Mouse (Mus musculus) midbrain, embryonic 16.5 days (tissue): ENCODE measurements at regions not wholly inside any gene's neighbourhood (a gene's known extent, or its start where the extent isn't known, plus 50 kb on each side); places are given as distances from the start of the nearest gene placed in this dataset.

Source experiments
- ATAC-seq: fragments of 200-750 bp; cut with Nextera tagmentation; 2 replicates; pipeline ENCODE4 v1.8.0; 2017; ENCODE audit warnings: moderate TSS enrichment
- H3K27ac ChIP-seq: fragments of 300-500 bp; sonication (generic); 2 replicates; pipeline ENCODE4 v1.5.1; 2014; ENCODE audit warnings: mild to moderate bottlenecking, low read length, mixed read lengths
- H3K27me3 ChIP-seq: fragments of 300-500 bp; sonication (generic); 2 replicates; pipeline ENCODE4 v1.6.1; 2014; ENCODE audit warnings: low read depth, low read length, mixed read lengths; ENCODE audit not compliant: control insufficient read depth, insufficient read depth
- H3K36me3 ChIP-seq: fragments of 300-500 bp; sonication (generic); 2 replicates; pipeline ENCODE4 v1.6.1; 2014; ENCODE audit warnings: mild to moderate bottlenecking, low read length, moderate library complexity, mixed read lengths; ENCODE audit not compliant: control insufficient read depth, insufficient read depth
- H3K4me1 ChIP-seq: fragments of 300-500 bp; sonication (generic); 2 replicates; pipeline ENCODE4 v1.6.1; 2014; ENCODE audit warnings: mild to moderate bottlenecking, low read length, mixed read lengths; ENCODE audit not compliant: control insufficient read depth, insufficient read depth
- H3K4me2 ChIP-seq: fragments of 300-500 bp; sonication (generic); 2 replicates; pipeline ENCODE4 v1.6.1; 2014; ENCODE audit warnings: mild to moderate bottlenecking, low read length, mixed read lengths
- H3K4me3 ChIP-seq: fragments of 300-500 bp; sonication (generic); 2 replicates; pipeline ENCODE4 v1.5.1; 2014; ENCODE audit warnings: low read depth, mild to moderate bottlenecking, low read length, moderate library complexity, mixed read lengths
- H3K9ac ChIP-seq: fragments of 300-500 bp; sonication (generic); 2 replicates; pipeline ENCODE4 v1.6.1; 2014; ENCODE audit warnings: low read depth, low read length, mixed read lengths
- H3K9me3 ChIP-seq: fragments of 300-500 bp; sonication (generic); replicated peaks from 2 replicates; pipeline ENCODE4 v1.6.1; 2014; ENCODE audit warnings: mild to moderate bottlenecking, low read length, mixed read lengths; ENCODE audit not compliant: control insufficient read depth, poor library complexity, severe bottlenecking
- WGBS: fragments of 180-500 bp; shearing (Covaris S2); extraction: QIAGEN DNeasy Blood & Tissue Kit; methylation state at CpG from one replicate; pipeline ENCODE4 v1.1.7; 2014; 5-methylcytosine and 5-hydroxymethylcytosine counted together

GRCm38 (mm10) chr13:72849841-72850240, 221.2 kb downstream of the Irx2 start:
- H3K4me2 ChIP-seq: no peak overlapping the region

GRCm38 (mm10) chr13:72852896-72853295, 224.3 kb downstream of the Irx2 start:
- Histone ChIP-seq H3K9me3 (no peaks in the 10 kb centered on the region), H3K36me3 (no peaks in the 10 kb centered on the region), H3K4me1 (no peaks in the 10 kb centered on the region), H3K4me2 (no peak overlapping the region), H3K9ac (no peak overlapping the region), H3K27ac (no peak overlapping the region), H3K4me3 (no peak overlapping the region), H3K27me3 (no peaks in the 10 kb centered on the region)
- no peak for ATAC-seq
- 48% methylated on average over 4 of the region's 4 CpGs for WGBS

More at GRCm38 (mm10) chr13:72849841-72850240, 221.2 kb downstream of the Irx2 start:
- 0 out of 2 replicates have a peak, but pooled peaks cover 3% of the 10 kb centered on the region for H3K9me3 ChIP-seq
- H3K4me1 ChIP-seq: no peaks in the 10 kb centered on the region
- H3K9ac ChIP-seq: no peak overlapping the region
- 52% methylated on average over 11 of the region's 11 CpGs for WGBS
- no peaks in the 10 kb centered on the region for H3K36me3 ChIP-seq
- H3K27ac ChIP-seq: no peak overlapping the region
- H3K27me3 ChIP-seq: no peaks in the 10 kb centered on the region
- no peak overlapping the region for H3K4me3 ChIP-seq
- no peak for ATAC-seq

DNA sequence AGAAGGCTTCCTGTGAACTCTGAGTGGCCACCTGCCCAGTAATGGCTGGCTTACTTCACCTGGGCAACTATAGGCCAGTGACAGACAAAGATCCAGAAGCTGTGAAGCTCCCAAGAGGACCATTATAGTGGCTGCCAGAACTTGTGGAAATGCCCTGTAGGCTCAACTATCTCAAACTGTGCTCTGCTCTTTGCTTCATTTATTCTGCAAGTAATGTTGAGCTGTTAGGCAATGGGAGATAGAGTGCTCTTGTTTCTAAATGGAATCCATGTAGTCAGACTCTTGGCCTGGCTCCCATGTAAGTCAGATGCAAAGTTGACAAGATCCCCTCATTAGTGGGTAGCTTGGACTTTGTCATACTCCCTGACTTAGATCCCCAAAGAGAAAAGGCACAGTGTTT, 247.3 kb downstream of the Irx2 start:
- ATAC-seq: no peak
- Histone ChIP-seq H3K36me3 (no peaks in the 10 kb centered on the region), H3K4me3 (no peak overlapping the region), H3K9ac (no peak overlapping the region), H3K9me3 (no peaks in the 10 kb centered on the region), H3K27ac (no peak overlapping the region), H3K4me1 (no peaks in the 10 kb centered on the region), H3K4me2 (no peak overlapping the region), H3K27me3 (no peaks in the 10 kb centered on the region)

GRCm38 (mm10) chr13:72894982-72895381, 266.4 kb downstream of the Irx2 start:
- Histone ChIP-seq H3K4me1 (no peaks in the 10 kb centered on the region), H3K36me3 (no peaks in the 10 kb centered on the region), H3K9me3 (no peaks in the 10 kb centered on the region), H3K27me3 (no peaks in the 10 kb centered on the region), H3K4me3 (no peak overlapping the region), H3K27ac (no peak overlapping the region), H3K4me2 (no peak overlapping the region), H3K9ac (no peak overlapping the region)
- WGBS: 53% methylated on average over 11 of the region's 11 CpGs
- no peak for ATAC-seq

- no peak for ATAC-seq
- no peak overlapping the region for H3K4me3 ChIP-seq
- WGBS: 52% methylated on average over 2 of the region's 2 CpGs
Observed at GRCm38 (mm10) chr13:72902576-72902975, 274.0 kb downstream of the Irx2 start.

DNA sequence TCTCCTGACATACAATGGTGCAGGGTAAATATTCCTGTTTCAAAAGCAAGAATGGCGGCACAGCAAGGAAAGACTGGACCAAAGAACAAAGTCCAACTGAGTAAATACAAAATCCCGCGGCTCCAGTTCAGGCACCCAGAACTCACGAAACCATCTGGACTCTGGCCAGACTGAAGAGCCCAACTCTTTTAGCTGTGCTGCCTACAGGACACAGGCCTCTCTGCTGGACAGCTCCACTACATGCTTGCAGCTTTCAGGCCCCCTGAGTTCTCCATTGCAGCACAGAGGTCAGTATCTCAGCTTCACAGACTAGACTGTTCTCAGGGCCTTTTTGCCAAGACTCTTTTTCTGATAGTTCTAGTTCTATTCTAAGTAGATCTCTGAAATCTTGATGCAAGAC, 290.3 kb downstream of the Irx2 start:
- no peak overlapping the region for H3K9ac ChIP-seq
- H3K4me3 ChIP-seq: no peak overlapping the region
- 78% methylated on average over 4 of the region's 4 CpGs for WGBS
- no peak for ATAC-seq
- H3K27me3 ChIP-seq: no peaks in the 10 kb centered on the region
- no peaks in the 10 kb centered on the region for H3K36me3 ChIP-seq
- no peaks in the 10 kb centered on the region for H3K9me3 ChIP-seq
- H3K4me2 ChIP-seq: no peak overlapping the region
- H3K4me1 ChIP-seq: no peaks in the 10 kb centered on the region
- H3K27ac ChIP-seq: no peak overlapping the region

More at GRCm38 (mm10) chr13:72902576-72902975, 274.0 kb downstream of the Irx2 start:
- no peaks in the 10 kb centered on the region for H3K9me3 ChIP-seq
- H3K4me2 ChIP-seq: no peak overlapping the region
- no peaks in the 10 kb centered on the region for H3K36me3 ChIP-seq
- no peak overlapping the region for H3K27ac ChIP-seq
- no peaks in the 10 kb centered on the region for H3K27me3 ChIP-seq
- H3K9ac ChIP-seq: no peak overlapping the region
- H3K4me1 ChIP-seq: no peaks in the 10 kb centered on the region

DNA sequence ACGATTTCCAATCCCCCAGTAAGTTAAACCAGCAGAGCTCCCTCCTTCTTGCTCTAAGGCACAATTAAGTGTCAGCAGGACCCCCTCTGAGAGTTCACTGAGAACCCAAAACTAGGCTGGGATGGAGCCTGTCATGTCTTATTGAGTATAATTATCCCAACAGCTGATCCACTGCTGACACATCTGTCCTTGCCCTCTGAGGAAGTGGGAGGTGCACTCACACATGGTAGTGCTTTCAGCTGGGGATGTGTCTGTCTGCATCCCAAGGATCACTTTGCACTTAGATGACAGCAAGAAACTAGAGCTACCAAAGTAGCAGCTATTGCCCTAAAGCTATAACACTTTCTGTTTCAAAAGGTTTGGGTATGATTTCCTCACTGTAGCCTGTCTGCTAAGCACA, 291.7 kb downstream of the Irx2 start:
- Histone ChIP-seq H3K27me3 (no peaks in the 10 kb centered on the region), H3K4me1 (no peaks in the 10 kb centered on the region), H3K4me2 (no peak overlapping the region), H3K9ac (no peak overlapping the region), H3K4me3 (no peak overlapping the region), H3K36me3 (no peaks in the 10 kb centered on the region), H3K9me3 (no peaks in the 10 kb centered on the region), H3K27ac (no peak overlapping the region)
- ATAC-seq: peak; percentile 62; the same call in 1 of the 2 replicates
- 33% methylated on average over 1 of the region's 1 CpGs for WGBS

DNA sequence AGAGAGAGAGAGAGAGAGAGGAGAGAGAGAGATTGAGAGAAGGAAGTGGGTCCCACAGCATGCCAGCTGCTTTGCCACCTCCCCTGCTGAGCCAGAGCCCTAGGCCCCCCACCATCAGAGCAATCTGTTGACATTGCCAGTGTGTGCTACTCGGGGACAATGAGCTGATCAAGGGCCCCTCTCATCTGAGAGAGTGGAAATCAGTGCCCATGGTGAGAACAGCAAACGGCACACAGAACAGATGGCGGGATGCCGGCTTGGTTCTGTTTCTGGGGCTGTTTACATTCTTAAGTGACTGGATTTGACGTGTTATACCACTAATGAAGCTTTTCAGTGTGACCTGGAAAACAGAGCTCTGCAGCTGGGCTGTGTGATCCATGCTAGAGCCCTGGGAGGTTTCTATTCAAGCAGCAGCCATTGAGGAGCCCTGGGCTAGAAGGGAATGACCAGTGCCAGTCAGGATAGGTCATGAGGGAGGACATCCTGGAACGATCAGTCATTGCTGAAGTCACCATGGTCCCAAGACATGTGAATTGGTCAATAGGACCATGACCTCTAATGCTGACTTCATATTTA, 296.0 kb downstream of the Irx2 start:
- Histone ChIP-seq H3K9ac (no peak overlapping the region), H3K27me3 (no peaks in the 10 kb centered on the region), H3K36me3 (no peaks in the 10 kb centered on the region), H3K9me3 (no peaks in the 10 kb centered on the region; the same call in 1 of the 2 replicates), H3K4me1 (no peaks in the 10 kb centered on the region), H3K27ac (no peak overlapping the region), H3K4me2 (no peak overlapping the region), H3K4me3 (no peak overlapping the region)
- ATAC-seq: no peak
- WGBS: 38% methylated on average over 6 of the region's 6 CpGs

DNA sequence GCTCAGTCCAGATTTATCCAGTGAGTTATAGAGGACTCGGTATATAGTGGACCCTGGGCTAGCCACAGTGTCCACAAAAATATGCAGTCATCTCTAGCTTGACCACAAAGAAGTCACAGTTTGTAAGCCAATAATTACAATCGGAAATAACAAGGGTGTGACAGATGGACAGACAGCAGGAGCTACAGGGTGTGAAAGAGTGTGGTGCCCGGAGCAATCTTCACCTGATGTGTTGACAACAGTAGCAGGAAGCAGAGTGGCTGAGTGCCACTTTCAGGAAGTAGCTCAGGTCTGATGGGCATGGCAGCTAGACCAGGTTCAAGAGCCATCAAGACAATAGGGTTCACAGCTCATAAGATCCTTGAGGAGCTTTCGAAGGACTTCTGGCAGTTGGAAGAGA, 308.6 kb downstream of the Irx2 start:
- Histone ChIP-seq H3K27me3 (no peaks in the 10 kb centered on the region), H3K27ac (no peak overlapping the region), H3K9me3 (no peaks in the 10 kb centered on the region), H3K36me3 (no peaks in the 10 kb centered on the region), H3K9ac (no peak overlapping the region), H3K4me1 (no peaks in the 10 kb centered on the region), H3K4me2 (no peak overlapping the region), H3K4me3 (no peak overlapping the region)
- 89% methylated on average over 4 of the region's 4 CpGs for WGBS
- ATAC-seq: no peak
